Mouse (Mus musculus): ENCODE data around the gene Armcx6.

DNA sequence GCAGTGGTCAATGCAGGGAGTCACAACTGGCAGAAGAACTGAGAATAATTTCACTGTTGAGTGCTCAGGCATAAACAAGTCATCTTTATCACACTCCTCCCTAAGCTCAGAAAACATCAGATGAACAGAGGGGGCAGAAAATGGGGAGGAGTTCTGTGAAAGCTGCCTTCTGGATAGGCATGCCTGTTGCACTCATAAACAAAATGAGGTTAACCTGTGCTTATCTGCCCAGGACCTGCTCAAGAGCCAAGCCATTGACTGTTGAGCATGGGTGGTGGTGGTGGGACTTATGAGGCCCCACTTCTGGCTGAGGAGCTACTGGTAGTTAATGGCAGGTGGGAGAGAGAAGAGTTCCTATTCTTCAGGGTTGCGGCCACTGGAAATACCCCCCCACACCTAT is 13.4 kb downstream of the Armcx6 start:
- no peak for TF ChIP-seq CTCF (IDR thresholded peaks at IDR 0.05; ENCODE audit: low read depth)
- no peak for TF ChIP-seq EP300 (IDR thresholded peaks at IDR 0.05; ENCODE audit: low read depth)

All from heart, postnatal 0 days (tissue).